Comparison of ENCODE assay signal across 27 mouse cellular contexts in genomic region chr6:122304790-122305555, GRCm38 (mm10). TPM values are rescaled to one million over a fixed set of nuclear protein-coding genes. Genes with fewer than 3 reads are reported as not detected.
DNase-seq lines count a peak whose midpoint lies in the region; ATAC-seq and TF ChIP-seq lines count a peak whose summit lies in the region.
"Had no signal": no experiment of that assay in that cellular context is flagged by ENCODE, and none has a peak within 500 bp of the region (broad histone marks: within the 10 kb centered on the region; RNA-seq: fewer than 3 reads in every experiment).

No protein-coding gene starts in this region.

- no peaks in the 10 kb centered on the region for H3K9me3 ChIP-seq in hindbrain, embryonic 13.5 days
- H3K9me3 ChIP-seq in hindbrain, embryonic 11.5 days (ENCODE audit: control insufficient read depth, low read length), result no peaks in the 10 kb centered on the region
- H3K9me3 ChIP-seq in CH12.LX (replicated peaks; ENCODE audit: low read length) (no peaks in the 10 kb centered on the region), MEL (replicated peaks; ENCODE audit: insufficient read depth, low read length) (no peaks in the 10 kb centered on the region)
- H3K9me3 ChIP-seq in liver, embryonic 11.5 days (ENCODE audit: control insufficient read depth, low read length), result no peaks in the 10 kb centered on the region
- H3K9me3 ChIP-seq: forebrain, embryonic 10.5 days; forebrain, embryonic 13.5 days; hindbrain, embryonic 10.5 days; hindbrain, embryonic 15.5 days; intestine, embryonic 15.5 days had no signal

- peaks cover 9% of the 10 kb centered on the region for H3K4me1 ChIP-seq in hindbrain, embryonic 13.5 days (replicated peaks)
- H3K4me1 ChIP-seq in hindbrain, embryonic 11.5 days (replicated peaks; ENCODE audit: control insufficient read depth, insufficient read depth, low read length), result no peaks in the 10 kb centered on the region; the same call in 1 of the 2 replicates
- H3K4me1 ChIP-seq in CH12.LX (ENCODE audit: control insufficient read depth in 1 of 2, insufficient read depth in 2 of 2), result peaks cover 0 to 50% of the 10 kb centered on the region in 2 experiments; a peak in 3 of 4 replicates
- H3K4me1 ChIP-seq in MEL (ENCODE audit: control insufficient read depth in 1 of 2, insufficient read depth in 2 of 2, low read length in 2 of 2), result peaks cover 0 to 11% of the 10 kb centered on the region in 2 experiments; a peak in 3 of 4 replicates
- H3K4me1 ChIP-seq in liver, embryonic 11.5 days (replicated peaks; ENCODE audit: control insufficient read depth, insufficient read depth, low read length), result peaks cover 2% of the 10 kb centered on the region; the same call in 1 of the 2 replicates
- H3K4me1 ChIP-seq: intestine, embryonic 15.5 days had no signal

- H3K79me2 ChIP-seq in CH12.LX (replicated peaks; ENCODE audit: control insufficient read depth, extremely low read depth, insufficient read depth, poor library complexity, severe bottlenecking) (peaks cover 11% of the 10 kb centered on the region), MEL (ENCODE audit: control insufficient read depth, insufficient read depth, low read length, poor library complexity) (peaks cover 12% of the 10 kb centered on the region)

- TF ChIP-seq EP300 in CH12.LX (IDR thresholded peaks at IDR 0.05; ENCODE audit: low read length) (no peak), MEL (IDR thresholded peaks at IDR 0.05; ENCODE audit: low read depth in 1 of 2, low read length in 2 of 2) (no peak)

- 82% methylated on average over 12 of the region's 12 CpGs for WGBS in hindbrain, embryonic 13.5 days
- WGBS in hindbrain, embryonic 11.5 days, result 88% methylated on average over 12 of the region's 12 CpGs
- WGBS in liver, embryonic 11.5 days, result 77% methylated on average over 12 of the region's 12 CpGs

- H3K27me3 ChIP-seq in hindbrain, embryonic 13.5 days, result no peaks in the 10 kb centered on the region
- no peaks in the 10 kb centered on the region for H3K27me3 ChIP-seq in hindbrain, embryonic 11.5 days (ENCODE audit: control insufficient read depth, insufficient read depth, low read length)
- H3K27me3 ChIP-seq in CH12.LX (replicated peaks), result no peaks in the 10 kb centered on the region
- no peaks in the 10 kb centered on the region for H3K27me3 ChIP-seq in MEL (ENCODE audit: control insufficient read depth in 1 of 2, insufficient read depth in 2 of 2, low read length in 2 of 2)
- H3K27me3 ChIP-seq in liver, embryonic 11.5 days (replicated peaks; ENCODE audit: control insufficient read depth, insufficient read depth, low read length), result no peaks in the 10 kb centered on the region
- H3K27me3 ChIP-seq: forebrain, embryonic 13.5 days; hindbrain, embryonic 15.5 days; intestine, embryonic 15.5 days; Patski had no signal

- no peak for DNase-seq in hindbrain, embryonic 11.5 days (ENCODE audit: low spot score)
- no peak for DNase-seq in CH12.LX (ENCODE audit: extremely low read depth)
- DNase-seq in MEL (ENCODE audit: low read depth, low spot score), result no peak
- peak; percentile 69 for DNase-seq in induced T-regulatory cell, adult 2 months (ENCODE audit: low read depth)
- no peak for DNase-seq in liver, embryonic 11.5 days (ENCODE audit: low spot score)
- DNase-seq in spleen, postnatal 10 days (ENCODE audit: low spot score in 2 of 2), result no peak

- 0 out of 2 replicates have a peak overlapping the region, but pooled peaks have one; percentile 6 for H3K9ac ChIP-seq in hindbrain, embryonic 13.5 days
- no peak overlapping the region for H3K9ac ChIP-seq in hindbrain, embryonic 11.5 days (ENCODE audit: low read depth, low read length)
- no peak overlapping the region for H3K9ac ChIP-seq in CH12.LX (ENCODE audit: insufficient read depth, low read depth)
- no peak overlapping the region for H3K9ac ChIP-seq in MEL (ENCODE audit: control insufficient read depth, low read depth, low read length, poor library complexity, severe bottlenecking)
- no peak overlapping the region for H3K9ac ChIP-seq in liver, embryonic 11.5 days (ENCODE audit: low read depth, low read length)
- H3K9ac ChIP-seq: forebrain, embryonic 13.5 days; hindbrain, embryonic 15.5 days; intestine, embryonic 15.5 days had no signal

- dilution Hi-C loops in CH12.LX (cut with MboI; ENCODE audit: extremely low pct_ligation_motif_present, extremely low pct_unique_long_range_greater_than_20kb, low sequenced_read_pairs), result no loop called here

- no peak overlapping the region for H3K27ac ChIP-seq in hindbrain, embryonic 13.5 days
- no peak overlapping the region for H3K27ac ChIP-seq in hindbrain, embryonic 11.5 days (ENCODE audit: low read depth, low read length)
- H3K27ac ChIP-seq in CH12.LX (ENCODE audit: insufficient read depth, low read depth), result no peak overlapping the region; the same call in 1 of the 2 replicates
- H3K27ac ChIP-seq in MEL (ENCODE audit: control insufficient read depth, low read depth, low read length), result no peak overlapping the region
- H3K27ac ChIP-seq in liver, embryonic 11.5 days (ENCODE audit: low read depth, low read length), result no peak overlapping the region
- H3K27ac ChIP-seq: forebrain, embryonic 10.5 days; forebrain, embryonic 13.5 days; hindbrain, embryonic 10.5 days; hindbrain, embryonic 15.5 days; intestine, embryonic 15.5 days had no signal

- in situ Hi-C loops in CH12.LX (cut with MboI; ENCODE audit: low pct_ligation_motif_present, low pct_unique_long_range_greater_than_20kb, low sequenced_read_pairs), result loop anchor here (5.0 kb wide), 2 partner anchors 48 to 87 kb away; no protein-coding TSS in a partner anchor

- TF ChIP-seq POLR2A in CH12.LX (IDR thresholded peaks at IDR 0.05; ENCODE audit: low read depth, low read length) (no peak), MEL (IDR thresholded peaks at IDR 0.05; ENCODE audit: control insufficient read depth in 1 of 2, insufficient read depth in 1 of 2, low read depth in 1 of 2, low read length in 2 of 2, poor library complexity in 1 of 2) (no peak)

- no peaks in the 10 kb centered on the region for H3K36me3 ChIP-seq in hindbrain, embryonic 13.5 days
- no peaks in the 10 kb centered on the region for H3K36me3 ChIP-seq in hindbrain, embryonic 11.5 days (ENCODE audit: control insufficient read depth, insufficient read depth, low read length)
- H3K36me3 ChIP-seq in CH12.LX (replicated peaks in 1 of 2; ENCODE audit: control insufficient read depth in 1 of 2, insufficient read depth in 1 of 2, low read length in 1 of 2), result no peaks in the 10 kb centered on the region
- H3K36me3 ChIP-seq in MEL (ENCODE audit: control insufficient read depth in 1 of 2, insufficient read depth in 2 of 2, low read length in 2 of 2), result peaks cover 0 to 4% of the 10 kb centered on the region in 2 experiments; a peak in 3 of 4 replicates
- H3K36me3 ChIP-seq in liver, embryonic 11.5 days (ENCODE audit: control insufficient read depth, insufficient read depth, low read length), result no peaks in the 10 kb centered on the region
- H3K36me3 ChIP-seq: forebrain, embryonic 10.5 days; hindbrain, embryonic 10.5 days; hindbrain, embryonic 15.5 days; intestine, embryonic 15.5 days had no signal

- H3K4me2 ChIP-seq in hindbrain, embryonic 13.5 days, result no peak overlapping the region
- H3K4me2 ChIP-seq in hindbrain, embryonic 11.5 days (replicated peaks; ENCODE audit: low read depth, low read length), result no peak overlapping the region
- H3K4me2 ChIP-seq in CH12.LX (ENCODE audit: insufficient read depth, low read depth, poor library complexity, severe bottlenecking), result no peak overlapping the region
- H3K4me2 ChIP-seq in liver, embryonic 11.5 days, result no peak overlapping the region
- H3K4me2 ChIP-seq: forebrain, embryonic 13.5 days; heart, embryonic 11.5 days; hindbrain, embryonic 15.5 days; intestine, embryonic 15.5 days had no signal

- no peak overlapping the region for H3K4me3 ChIP-seq in hindbrain, embryonic 13.5 days
- no peak overlapping the region for H3K4me3 ChIP-seq in hindbrain, embryonic 11.5 days (ENCODE audit: low read depth, low read length)
- no peak overlapping the region for H3K4me3 ChIP-seq in CH12.LX (replicated peaks in 1 of 3; ENCODE audit: low read depth in 2 of 3, low read length in 2 of 3, poor library complexity in 1 of 3)
- H3K4me3 ChIP-seq in MEL (ENCODE audit: control insufficient read depth in 1 of 2, insufficient read depth in 1 of 2, low read depth in 2 of 2, low read length in 2 of 2), result no peak overlapping the region
- H3K4me3 ChIP-seq in liver, embryonic 11.5 days (ENCODE audit: low read depth, low read length), result no peak overlapping the region
- H3K4me3 ChIP-seq: forebrain, embryonic 10.5 days; forebrain, embryonic 13.5 days; hindbrain, embryonic 10.5 days; hindbrain, embryonic 15.5 days; intestine, embryonic 15.5 days had no signal

- no peak for ATAC-seq in hindbrain, embryonic 13.5 days (ENCODE audit: low FRiP score)
- ATAC-seq in hindbrain, embryonic 11.5 days (ENCODE audit: low FRiP score), result no peak
- no peak for ATAC-seq in liver, embryonic 11.5 days (replicated peaks; ENCODE audit: low FRiP score)
- ATAC-seq: activated CD4-positive, CD25-positive, alpha-beta regulatory T cell, adult 4 months; forebrain, embryonic 13.5 days; forebrain, embryonic 16.5 days; intestine, embryonic 15.5 days; Patski had no signal

- TF ChIP-seq RAD21 in CH12.LX (IDR thresholded peaks at IDR 0.05; ENCODE audit: low read depth, low read length) (no peak), MEL (IDR thresholded peaks at IDR 0.05; ENCODE audit: low read depth, low read length) (no peak)

- no peak for TF ChIP-seq CTCF in CH12.LX (conservative IDR thresholded peaks at IDR 0.05 in 1 of 2, IDR thresholded peaks at IDR 0.05 in 1 of 2; ENCODE audit: low read depth in 2 of 2, low read length in 2 of 2)
- TF ChIP-seq CTCF in MEL (IDR thresholded peaks at IDR 0.05 in 2 of 3, conservative IDR thresholded peaks at IDR 0.05 in 1 of 3; ENCODE audit: control insufficient read depth in 1 of 3, insufficient read depth in 1 of 3, low read depth in 2 of 3, low read length in 3 of 3, poor library complexity in 1 of 3, severe bottlenecking in 1 of 3), result no peak

RNA-seq across cellular contexts. Expression of gene M6pr, which starts 3.5 kb away (rescaled TPM):
- polyA plus RNA-seq in hindbrain, embryonic 13.5 days (2015; fragmentation: Nextera tagmentation; extraction: Ambion mirVana), result 58.2 and 60.1 TPM in 2 replicates
- 84.4 and 91.4 TPM in 2 replicates for polyA plus RNA-seq in hindbrain, embryonic 11.5 days (2014; fragmentation: Nextera tagmentation; extraction: Ambion mirVana)
- total RNA-seq in CH12.LX (2012; rRNA removed), result 148 and 170 TPM in 2 replicates
- total RNA-seq in CH12.LX (2014; rRNA removed), result 291 and 317 TPM in 2 replicates
- 228 and 240 TPM in 2 replicates for polyA plus RNA-seq in CH12.LX (2012; ENCODE audit: insufficient read length, low read depth)
- 158 and 186 TPM in 2 replicates for total RNA-seq in MEL (2012; rRNA removed)
- 100 to 1,000 TPM in 1 of 2 experiments, not detected in 1; 183 TPM for polyA plus RNA-seq in MEL (2012; ENCODE audit: insufficient read depth in 1 of 2, insufficient read length in 2 of 2, low read depth in 1 of 2, low replicate concordance in 2 of 2, missing spikeins in 1 of 2)
- 154 and 168 TPM in 2 replicates for polyA plus RNA-seq in liver, embryonic 11.5 days (2014; fragmentation: Nextera tagmentation; extraction: Ambion mirVana)

RNA-seq across cellular contexts. Expression of gene Klrg1, which starts 22.3 kb away (rescaled TPM):
- 0.69 and 0.76 TPM in 2 replicates for polyA plus RNA-seq in hindbrain, embryonic 13.5 days (2015; fragmentation: Nextera tagmentation; extraction: Ambion mirVana)
- polyA plus RNA-seq in hindbrain, embryonic 11.5 days (2014; fragmentation: Nextera tagmentation; extraction: Ambion mirVana), result 0.20 and 0.28 TPM in 2 replicates
- total RNA-seq in CH12.LX (2012; rRNA removed) (1.4 and 2.0 TPM in 2 replicates), CH12.LX (2014; rRNA removed) (4.7 and 6.0 TPM in 2 replicates), MEL (2012; rRNA removed) (0.88 and 1.0 TPM in 2 replicates)
- polyA plus RNA-seq in CH12.LX (2012; ENCODE audit: insufficient read length, low read depth) (2.8 and 3.7 TPM in 2 replicates), MEL (2012; ENCODE audit: insufficient read depth in 1 of 2, insufficient read length in 2 of 2, low read depth in 1 of 2, low replicate concordance in 2 of 2, missing spikeins in 1 of 2) (under 1 TPM in 1 of 2 experiments, not detected in 1; 0.28 TPM)
- not detected in 2 replicates for polyA plus RNA-seq in liver, embryonic 11.5 days (2014; fragmentation: Nextera tagmentation; extraction: Ambion mirVana)
- total RNA-seq: adrenal gland, postnatal 25 days; ES-E14; gastrocnemius, adult 18-20 months; gastrocnemius, postnatal 10 days; gastrocnemius, postnatal 36 days; granulocyte monocyte progenitor cell, adult 5-6 weeks; heart, adult 8-10 months; heart, postnatal 36 days had no signal
- polyA plus RNA-seq: embryonic facial prominence, embryonic 11.5 days; forebrain, embryonic 10.5 days; heart, embryonic 11.5 days; heart, embryonic 14.5 days; heart, postnatal 0 days; intestine, embryonic 15.5 days; Patski had no signal

RNA-seq across cellular contexts. Expression of gene Phc1, which starts 35.4 kb away (rescaled TPM):
- 32.9 and 35.5 TPM in 2 replicates for polyA plus RNA-seq in hindbrain, embryonic 13.5 days (2015; fragmentation: Nextera tagmentation; extraction: Ambion mirVana)
- polyA plus RNA-seq in hindbrain, embryonic 11.5 days (2014; fragmentation: Nextera tagmentation; extraction: Ambion mirVana), result 33.6 and 36.7 TPM in 2 replicates
- 4.1 and 6.5 TPM in 2 replicates for total RNA-seq in CH12.LX (2012; rRNA removed)
- total RNA-seq in CH12.LX (2014; rRNA removed), result 2.1 and 2.9 TPM in 2 replicates
- 9.9 and 13.8 TPM in 2 replicates for polyA plus RNA-seq in CH12.LX (2012; ENCODE audit: insufficient read length, low read depth)
- total RNA-seq in MEL (2012; rRNA removed), result 4.6 and 7.6 TPM in 2 replicates
- polyA plus RNA-seq in MEL (2012; ENCODE audit: insufficient read depth in 1 of 2, insufficient read length in 2 of 2, low read depth in 1 of 2, low replicate concordance in 2 of 2, missing spikeins in 1 of 2), result 10 to 100 TPM in 1 of 2 experiments, not detected in 1; 35.9 TPM
- 12.4 and 14.7 TPM in 2 replicates for polyA plus RNA-seq in liver, embryonic 11.5 days (2014; fragmentation: Nextera tagmentation; extraction: Ambion mirVana)
